Mouse (Mus musculus) bone marrow macrophage, adult 2 months (primary cell): Measurements from ENCODE around the gene Gm7694.

Experiments
- CTCF ChIP-seq: IDR thresholded peaks from 2 replicates; pipeline ENCODE4 v1.5.1; 2012; ENCODE audit warnings: low read depth, mild to moderate bottlenecking, low read length, moderate library complexity
- POLR2A ChIP-seq: IDR thresholded peaks from 2 replicates; pipeline ENCODE4 v1.6.1; 2012; ENCODE audit warnings: mild to moderate bottlenecking, low read depth, low read length, borderline replicate concordance

DNA sequence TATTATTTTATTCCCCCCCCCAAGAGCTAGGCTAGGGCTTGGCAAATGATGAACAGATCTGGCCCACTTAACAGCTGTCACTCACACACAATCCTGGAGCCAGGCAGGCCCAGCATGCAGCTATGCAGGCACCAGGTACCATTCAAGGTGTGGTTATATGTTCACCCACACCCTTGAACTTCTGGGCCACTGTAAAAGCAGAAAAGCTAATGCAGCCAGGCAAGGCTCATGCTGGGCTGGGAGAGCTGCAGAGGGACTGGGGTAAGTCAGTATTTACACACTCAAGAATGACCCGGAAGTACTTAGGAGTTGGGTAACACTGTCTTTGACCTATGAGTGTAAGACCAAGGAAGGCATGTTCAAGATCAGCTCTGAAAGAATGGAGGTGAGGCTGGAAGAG, 18.2 kb upstream of the Gm7694 start:
- TF ChIP-seq CTCF = no peak
- no peak for TF ChIP-seq POLR2A
